Mouse (Mus musculus): ENCODE data around the gene Nop10.
"Not testable (repeated sequence)": the region's sequence is repeated elsewhere in the genome, so short reads cannot be mapped to it uniquely, and the experiment has no call there.

Gene Nop10

GRCm38 (mm10) chr2:112264364-112264763, 2.6 kb downstream of the Nop10 start:
- DNase-seq (ENCODE audit: low read depth, low spot score), result peak; percentile 61

- peak; percentile 98 for DNase-seq (ENCODE audit: low read depth, low spot score)
These were observed 3.9 kb downstream of the Nop10 start, which contains the start of gene Slc12a6 for GRCm38 (mm10) chr2:112265448-112266241. Gene Slc12a6 (plus strand): TSS chr2:112265825.

DNA sequence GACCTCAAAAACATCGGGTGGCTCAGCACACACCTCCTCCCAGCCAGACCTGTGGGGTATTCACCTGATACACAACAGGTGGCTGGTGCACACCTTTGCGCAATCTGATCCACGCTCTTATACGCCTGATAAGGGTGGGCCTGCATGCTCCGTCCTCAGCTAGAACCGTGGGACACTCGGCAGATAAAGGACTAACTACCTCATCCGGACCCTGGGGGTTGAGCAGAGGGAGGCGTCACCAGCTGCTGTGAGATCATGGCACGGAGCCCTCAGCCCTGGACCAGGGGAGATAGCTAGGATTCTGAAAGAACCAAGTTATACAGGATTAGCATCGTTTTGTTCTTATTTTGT, 4.5 kb downstream of the Nop10 start, which contains the start of gene Gm21985:
Gene Gm21985 (plus strand): TSS at position 73 of the 351 bp plus-strand sequence.
- DNase-seq (ENCODE audit: low read depth, low spot score), result peak; percentile 88

- peak; percentile 72 for DNase-seq (ENCODE audit: low read depth, low spot score)
These were observed 5.1 kb downstream of the Nop10 start for GRCm38 (mm10) chr2:112266780-112267179.

GRCm38 (mm10) chr2:112267547-112268269, 6.0 kb downstream of the Nop10 start:
- peak; percentile 85 for DNase-seq (ENCODE audit: low read depth, low spot score)

- DNase-seq (ENCODE audit: low read depth, low spot score), result no peak
These were observed 8.3 kb downstream of the Nop10 start for GRCm38 (mm10) chr2:112270011-112270410.

- no peak for DNase-seq (ENCODE audit: low read depth, low spot score)
These were observed 11.2 kb downstream of the Nop10 start for GRCm38 (mm10) chr2:112272909-112273308.

DNA sequence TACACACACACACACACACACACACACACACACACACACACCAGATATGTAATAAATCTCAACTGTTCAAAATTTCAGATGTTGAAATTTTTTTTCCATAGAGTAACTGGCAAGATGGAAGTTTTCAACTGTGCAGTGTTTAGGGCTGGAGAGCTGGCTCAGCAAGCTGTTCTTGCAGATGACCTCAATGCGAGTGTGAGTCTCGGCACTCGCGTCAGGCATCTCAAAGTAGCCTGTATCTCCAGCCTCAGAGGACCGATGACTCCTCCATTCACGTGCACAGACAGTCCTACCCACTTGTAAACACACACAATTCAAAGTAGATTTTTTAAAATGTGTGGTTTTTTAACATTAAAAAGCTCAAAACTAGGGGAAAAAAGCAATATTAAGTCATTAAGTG, 11.7 kb downstream of the Nop10 start:
- DNase-seq (ENCODE audit: low read depth, low spot score), result no peak

- DNase-seq (ENCODE audit: low read depth, low spot score), result no peak
These were observed 15.1 kb downstream of the Nop10 start for GRCm38 (mm10) chr2:112276870-112277269.

DNA sequence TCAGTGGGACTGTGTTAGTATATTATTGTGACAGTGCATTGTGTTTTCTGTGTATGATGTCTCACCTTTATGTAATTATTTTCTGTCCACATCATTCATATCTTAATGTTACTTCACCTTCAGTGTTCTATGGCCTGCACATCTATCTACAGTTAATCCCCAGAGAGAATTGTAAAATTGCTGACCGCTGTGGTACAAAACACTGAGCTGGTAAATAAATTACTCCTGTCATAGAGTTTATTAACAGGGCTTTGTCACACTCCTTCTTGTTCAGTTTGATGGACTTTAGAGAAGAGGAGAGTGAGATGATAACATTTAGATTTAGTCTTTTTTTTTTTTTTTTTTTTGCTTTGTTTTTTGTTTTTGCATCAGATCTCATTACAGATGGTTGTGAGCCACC, 21.1 kb downstream of the Nop10 start:
- no peak for DNase-seq (ENCODE audit: low read depth, low spot score)

- DNase-seq (ENCODE audit: low read depth, low spot score), result no peak
These were observed 22.8 kb downstream of the Nop10 start for GRCm38 (mm10) chr2:112284363-112285030.

DNA sequence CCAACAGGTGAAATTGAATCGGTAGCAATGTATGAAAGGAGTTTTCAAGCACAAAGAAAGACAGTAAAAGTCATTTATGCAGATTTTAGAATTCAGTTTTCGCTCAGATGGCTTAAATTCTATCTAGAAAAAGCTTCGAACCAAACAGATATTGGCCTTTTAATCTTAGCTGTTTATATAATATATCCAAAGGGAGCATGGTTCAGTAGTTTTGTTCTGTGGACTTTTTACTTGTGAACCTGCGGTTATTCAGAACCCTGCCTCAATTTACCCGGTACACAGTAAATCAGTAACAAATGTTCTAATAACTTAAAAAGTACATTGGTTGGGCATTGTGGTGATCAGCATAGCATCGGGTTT, 23.3 kb downstream of the Nop10 start:
- DNase-seq (ENCODE audit: low read depth, low spot score), result no peak

GRCm38 (mm10) chr2:112286062-112286461, 24.3 kb downstream of the Nop10 start:
- DNase-seq (ENCODE audit: low read depth, low spot score), result not testable (repeated sequence)

DNA sequence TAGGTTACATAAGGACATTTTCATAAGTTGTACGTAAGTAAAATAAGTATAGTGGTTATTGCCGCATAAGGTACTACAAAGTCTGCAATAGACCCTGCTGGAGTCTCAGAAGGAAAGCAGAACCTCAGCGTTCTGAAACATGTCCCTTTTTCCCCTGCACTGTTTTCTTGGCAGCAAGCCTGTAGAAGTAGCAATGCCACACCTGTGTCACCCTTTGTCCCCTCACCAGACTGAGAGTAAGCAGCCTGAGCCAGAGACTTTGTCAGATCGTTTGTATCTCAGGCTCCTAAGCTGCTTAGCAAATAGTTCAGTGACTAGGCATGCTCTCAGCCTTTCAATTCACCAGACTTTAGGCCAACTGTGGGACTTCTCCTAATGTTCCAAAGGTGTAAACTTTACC, 25.3 kb downstream of the Nop10 start:
- DNase-seq (ENCODE audit: low read depth, low spot score), result peak; percentile 76

DNA sequence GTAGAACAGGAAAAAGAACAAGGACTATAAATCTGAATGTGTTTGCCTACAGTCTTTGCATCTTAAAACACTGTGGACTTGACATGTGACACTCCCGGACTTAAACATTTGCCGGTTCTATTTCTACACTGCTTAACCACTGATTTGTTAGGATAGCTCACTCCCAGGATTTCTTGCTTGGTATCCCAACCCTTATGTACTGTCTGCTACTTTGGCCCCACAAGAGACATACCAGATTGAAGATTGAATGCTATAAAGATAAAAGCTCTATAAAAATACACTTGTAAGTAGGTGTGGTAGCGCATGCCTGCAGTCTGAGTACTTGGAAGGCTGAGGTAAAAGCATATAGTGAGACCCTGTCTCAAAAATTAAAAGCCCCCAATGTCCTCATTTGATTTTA, 27.8 kb downstream of the Nop10 start:
- no peak for DNase-seq (ENCODE audit: low read depth, low spot score)

- no peak for DNase-seq (ENCODE audit: low read depth, low spot score)
These were observed 31.1 kb downstream of the Nop10 start for GRCm38 (mm10) chr2:112292823-112293222.

- DNase-seq (ENCODE audit: low read depth, low spot score), result no peak
These were observed 34.5 kb downstream of the Nop10 start for GRCm38 (mm10) chr2:112296211-112296610.

DNA sequence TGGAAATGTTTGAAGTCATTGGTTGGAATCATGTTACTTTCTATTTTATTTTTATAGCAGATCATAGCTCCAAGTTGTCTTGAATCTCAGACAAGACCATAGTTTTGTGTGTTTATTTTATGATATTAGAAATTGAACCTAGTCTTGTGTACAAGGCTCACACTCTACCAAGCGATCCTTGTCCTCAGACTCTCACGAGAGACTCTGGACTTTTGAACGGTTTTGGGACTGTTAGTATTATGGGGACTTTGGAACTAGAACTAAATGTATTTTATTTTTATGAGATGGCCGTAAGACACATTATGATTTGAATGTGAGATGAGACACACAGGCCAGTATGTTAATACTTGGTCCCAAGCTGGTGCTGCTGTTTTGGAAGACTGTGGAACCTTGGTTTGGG, 36.5 kb downstream of the Nop10 start:
- no peak for DNase-seq (ENCODE audit: low read depth, low spot score)

DNA sequence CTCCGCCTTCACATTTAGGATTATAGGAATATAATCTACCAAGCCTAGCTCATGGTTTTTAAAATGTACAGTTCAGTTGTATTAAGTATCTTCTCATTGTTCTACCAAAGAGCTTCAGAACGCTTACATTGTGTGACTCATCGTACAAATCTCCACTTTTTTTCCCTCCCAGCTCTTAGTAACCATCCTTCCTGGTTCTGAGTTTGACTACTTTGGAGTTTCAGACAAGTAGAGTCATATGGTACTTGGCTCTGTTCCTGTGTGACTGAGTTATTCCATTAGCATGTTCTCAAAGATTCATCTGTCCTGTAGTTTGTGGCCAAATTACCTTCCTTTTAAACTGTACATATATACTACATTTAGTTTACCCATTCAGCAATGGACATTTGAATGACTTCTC, 46.9 kb downstream of the Nop10 start:
- DNase-seq (ENCODE audit: low read depth, low spot score), result no peak

DNA sequence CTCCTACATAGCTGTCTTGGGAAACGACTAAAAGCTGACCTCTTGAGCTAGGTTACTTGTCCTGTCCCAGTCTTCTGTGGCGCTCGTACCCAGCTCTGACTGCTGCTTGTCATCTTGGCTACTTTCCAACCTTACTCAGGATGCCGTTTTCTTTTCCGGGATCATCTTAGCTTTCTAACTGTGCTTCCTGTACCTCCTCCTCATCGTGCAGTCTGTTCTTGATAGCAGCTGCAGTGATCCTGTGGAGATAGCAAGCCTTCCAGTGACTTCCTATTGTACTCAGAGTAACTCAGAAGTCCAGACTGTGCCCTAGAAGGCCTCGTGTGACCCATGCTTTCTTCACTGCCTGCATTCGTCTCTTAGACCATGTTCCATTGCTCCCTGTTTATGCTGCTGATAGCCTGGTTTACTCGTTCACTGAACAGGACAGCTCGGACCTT, 47.5 kb downstream of the Nop10 start:
- DNase-seq (ENCODE audit: low read depth, low spot score), result no peak

Data from A20 (cell line).